Mouse (Mus musculus): ENCODE data around the gene Cln5.

DNA sequence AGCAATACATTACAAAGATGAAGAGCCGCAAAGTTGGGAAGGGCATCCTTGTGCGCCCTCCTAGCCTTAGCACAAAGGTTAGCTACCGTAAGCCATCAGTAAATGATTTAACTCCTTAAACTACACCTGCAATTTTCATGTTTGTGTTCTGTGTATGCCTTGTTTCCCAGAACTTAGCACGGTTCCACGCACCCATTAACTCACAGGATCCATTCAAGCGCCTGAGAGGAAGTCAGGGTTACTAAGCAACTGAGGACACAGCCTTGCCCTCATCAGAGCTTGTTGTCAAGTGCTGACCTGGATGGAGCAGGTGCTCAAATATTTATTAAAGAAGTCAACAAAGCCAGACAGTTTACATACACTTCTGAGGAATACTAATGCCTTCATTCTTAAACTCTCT lies 32.2 kb downstream of the Cln5 start:
- TF ChIP-seq CTCF (IDR thresholded peaks at IDR 0.05; ENCODE audit: low read depth), result no peak
- no peak for TF ChIP-seq EP300 (optimal IDR thresholded peaks at IDR 0.05)
